Mouse (Mus musculus) MEL (cell line): ENCODE data around the gene Tm9sf4. TPM values are rescaled to one million over a fixed set of nuclear protein-coding genes. Genes with fewer than 3 reads are reported as not detected.

Experiments used
- DNase-seq: peaks from one replicate; pipeline ENCODE4 v3.0.0; 2011; ENCODE audit warnings: low read depth, low spot score
- H3K27ac ChIP-seq: 2 replicates; pipeline ENCODE4 v1.5.1; 2012; ENCODE audit warnings: low read depth, mild to moderate bottlenecking, control low read depth, low read length, moderate library complexity; ENCODE audit not compliant: control insufficient read depth
- H3K27me3 ChIP-seq, 2 experiments: fragments of 150-350 bp in 1 of 2; sonication (generic) in 1 of 2; 2 replicates each; pipeline ENCODE4 v1.6.1; 2012; ENCODE audit warnings: low read length in 2 of 2, mild to moderate bottlenecking in 2 of 2, improper control_type of control experiment in 1 of 2, moderate library complexity in 1 of 2; ENCODE audit not compliant: insufficient read depth in 2 of 2, control insufficient read depth in 1 of 2
- H3K36me3 ChIP-seq, 2 experiments: 2 replicates each; pipeline ENCODE4 v1.6.1; 2012 to 2014; ENCODE audit warnings: low read length in 2 of 2, improper control_type of control experiment in 1 of 2, inconsistent platforms in 1 of 2, mild to moderate bottlenecking in 1 of 2; ENCODE audit not compliant: insufficient read depth in 2 of 2, control insufficient read depth in 1 of 2
- H3K4me1 ChIP-seq, 2 experiments: fragments of 150-350 bp in 1 of 2; sonication (generic) in 1 of 2; 2 replicates each; pipeline ENCODE4 v1.6.1; 2012; ENCODE audit warnings: low read length in 2 of 2, improper control_type of control experiment in 1 of 2, mild to moderate bottlenecking in 1 of 2; ENCODE audit not compliant: insufficient read depth in 2 of 2, control insufficient read depth in 1 of 2
- H3K4me3 ChIP-seq, 2 experiments: fragments of 150-350 bp in 1 of 2; sonication (generic) in 1 of 2; 2 replicates each; pipeline ENCODE4 v1.5.1; 2012; ENCODE audit warnings: low read depth in 2 of 2, low read length in 2 of 2, mild to moderate bottlenecking in 2 of 2, moderate library complexity in 2 of 2, control low read depth in 1 of 2, improper control_type of control experiment in 1 of 2; ENCODE audit not compliant: control insufficient read depth in 1 of 2, insufficient read depth in 1 of 2
- H3K79me2 ChIP-seq: 2 replicates; pipeline ENCODE4 v1.6.1; 2012; ENCODE audit warnings: mild to moderate bottlenecking, low read length, moderate library complexity; ENCODE audit not compliant: control insufficient read depth, poor library complexity, insufficient read depth
- H3K9ac ChIP-seq: 2 replicates; pipeline ENCODE4 v1.6.1; 2012; ENCODE audit warnings: low read depth, mild to moderate bottlenecking, control low read depth, low read length, moderate library complexity; ENCODE audit not compliant: control insufficient read depth, poor library complexity, severe bottlenecking
- H3K9me3 ChIP-seq: fragments of 150-350 bp; sonication (generic); replicated peaks from 2 replicates; pipeline ENCODE4 v1.6.1; 2012; ENCODE audit warnings: mild to moderate bottlenecking, low read length, improper control_type of control experiment, moderate library complexity; ENCODE audit not compliant: insufficient read depth
- BHLHE40 ChIP-seq: IDR thresholded peaks from 2 replicates; pipeline ENCODE4 v1.6.1; 2012; ENCODE audit warnings: low read depth, mild to moderate bottlenecking, inconsistent platforms, low read length, improper control_type of control experiment, borderline replicate concordance
- E2F4 ChIP-seq: IDR thresholded peaks from 2 replicates; pipeline ENCODE4 v1.6.1; 2011; ENCODE audit warnings: low read depth, low read length, improper control_type of control experiment, borderline replicate concordance
- ETS1 ChIP-seq: IDR thresholded peaks from 2 replicates; pipeline ENCODE4 v1.6.1; 2012; ENCODE audit warnings: low read depth, mild to moderate bottlenecking, inconsistent platforms, low read length, improper control_type of control experiment, moderate library complexity
- GATA1 ChIP-seq: IDR thresholded peaks from 2 replicates; pipeline ENCODE4 v1.6.1; 2011; ENCODE audit warnings: low read depth, low read length, improper control_type of control experiment
- HCFC1 ChIP-seq: IDR thresholded peaks from 2 replicates; pipeline ENCODE4 v1.6.1; 2012; ENCODE audit warnings: low read depth, mild to moderate bottlenecking, inconsistent platforms, low read length, improper control_type of control experiment, moderate library complexity
- MAX ChIP-seq: IDR thresholded peaks from 2 replicates; pipeline ENCODE4 v1.6.1; 2011; ENCODE audit warnings: low read length, improper control_type of control experiment
- MAZ ChIP-seq: IDR thresholded peaks from 2 replicates; pipeline ENCODE4 v1.6.1; 2012; ENCODE audit warnings: low read depth, mild to moderate bottlenecking, inconsistent platforms, low read length, improper control_type of control experiment
- MYC ChIP-seq: IDR thresholded peaks from 2 replicates; pipeline ENCODE4 v1.6.1; 2011; ENCODE audit warnings: low read depth, mild to moderate bottlenecking, low read length, improper control_type of control experiment, moderate library complexity
- POLR2A ChIP-seq, 2 experiments: IDR thresholded peaks; 2 replicates each; pipeline ENCODE4 v1.6.1; 2011 to 2012; ENCODE audit warnings: low read length in 2 of 2, mild to moderate bottlenecking in 2 of 2, control low read depth in 1 of 2, improper control_type of control experiment in 1 of 2, low read depth in 1 of 2, moderate library complexity in 1 of 2; ENCODE audit not compliant: control insufficient read depth in 1 of 2, insufficient read depth in 1 of 2, poor library complexity in 1 of 2
- TAL1 ChIP-seq: IDR thresholded peaks from 2 replicates; pipeline ENCODE4 v1.6.1; 2012; ENCODE audit warnings: mild to moderate bottlenecking, inconsistent platforms, low read length, moderate library complexity, mixed read lengths
- TBP ChIP-seq: IDR thresholded peaks from 2 replicates; pipeline ENCODE4 v1.8.0; 2011; ENCODE audit warnings: low read depth, low read length, improper control_type of control experiment
- USF1 ChIP-seq: IDR thresholded peaks from 2 replicates; pipeline ENCODE4 v1.6.1; 2014; ENCODE audit warnings: low read depth, mild to moderate bottlenecking, inconsistent platforms, low read length, improper control_type of control experiment, moderate library complexity
- ZC3H11A ChIP-seq: IDR thresholded peaks from 2 replicates; pipeline ENCODE4 v1.6.1; 2012; ENCODE audit warnings: low read depth, mild to moderate bottlenecking, inconsistent platforms, low read length, improper control_type of control experiment
- ZMIZ1 ChIP-seq: IDR thresholded peaks from 2 replicates; pipeline ENCODE4 v1.6.1; 2012; ENCODE audit warnings: low read depth, mild to moderate bottlenecking, inconsistent platforms, low read length, improper control_type of control experiment, moderate library complexity
- polyA plus RNA-seq, 2 experiments: library from polyadenylated mRNA; stranded (reverse) in 1 of 2; unstranded in 1 of 2; fragments of >175 nt in 1 of 2; fragments of >200 nt in 1 of 2; gene quantifications; 2 replicates each; pipeline versions ENCODE4 v1.2.1 to v1.2.4; 2012; ENCODE audit warnings: low replicate concordance in 2 of 2, low read depth in 1 of 2; ENCODE audit not compliant: insufficient read length in 2 of 2, insufficient read depth in 1 of 2, missing spikeins in 1 of 2
- total RNA-seq: library from RNA; depleted of rRNA; stranded (reverse); fragments of 300-350 nt; gene quantifications from 2 replicates; pipeline ENCODE4 v1.2.3, GENCODE M21; 2012

Tm9sf4 gene
- total and polyA plus RNA-seq, 3 experiments, result 16.1 to 269 (median 29.8) TPM

GRCm38 (mm10) chr2:153117051-153117486 is 44.0 kb upstream of the Tm9sf4 start:
- no peaks in the 10 kb centered on the region for H3K9me3 ChIP-seq
- H3K36me3 ChIP-seq, result peaks cover 0 to 24% of the 10 kb centered on the region in 2 experiments; a peak in 2 of 4 replicates
- peak overlapping the region; percentile 21 to 23; a peak in 2 of 4 replicates for H3K4me3 ChIP-seq
- no peak for TF ChIP-seq HCFC1
- TF ChIP-seq TBP, result 0 out of 2 replicates have a peak, but pooled peaks have one; percentile 6
- no peak for TF ChIP-seq USF1
- TF ChIP-seq MAZ, result no peak
- no peak for TF ChIP-seq MYC
- TF ChIP-seq ZC3H11A, result no peak
- no peak for TF ChIP-seq E2F4
- H3K79me2 ChIP-seq, result no peaks in the 10 kb centered on the region
- peaks cover 11 to 33% of the 10 kb centered on the region in 2 experiments for H3K4me1 ChIP-seq
- H3K27me3 ChIP-seq, result peaks cover 0 to 1% of the 10 kb centered on the region in 2 experiments; a peak in 2 of 4 replicates
- peak overlapping the region; percentile 54; the same call in 1 of the 2 replicates for H3K9ac ChIP-seq
- peak; percentile 29 for DNase-seq
- H3K27ac ChIP-seq, result no peak overlapping the region; the same call in 1 of the 2 replicates

DNA sequence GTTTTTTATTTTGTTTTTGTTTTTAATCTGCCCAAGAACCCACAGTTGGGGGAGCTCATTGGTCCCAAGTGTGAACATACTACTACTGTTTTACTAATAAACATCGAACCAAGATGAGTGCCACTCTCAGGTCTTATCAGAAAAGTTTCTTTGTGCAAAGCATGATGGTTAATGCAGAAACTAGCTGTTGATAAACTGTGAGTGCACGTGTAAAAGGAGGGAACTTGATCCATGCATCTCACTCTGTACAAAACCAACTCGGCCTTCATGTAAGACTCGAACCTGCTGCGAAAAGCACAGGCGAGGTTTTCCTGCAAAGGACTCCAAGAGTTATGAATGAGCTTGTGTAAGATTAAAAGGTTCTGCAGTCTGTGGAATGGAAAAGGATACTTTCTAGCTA is 41.6 kb upstream of the Tm9sf4 start:
- Histone ChIP-seq H3K36me3 (peaks cover 0 to 24% of the 10 kb centered on the region in 2 experiments; a peak in 2 of 4 replicates), H3K4me3 (no peak overlapping the region), H3K27me3 (no peaks in the 10 kb centered on the region), H3K79me2 (no peaks in the 10 kb centered on the region), H3K4me1 (peaks cover 11 to 33% of the 10 kb centered on the region in 2 experiments), H3K9me3 (no peaks in the 10 kb centered on the region), H3K27ac (no peak overlapping the region), H3K9ac (no peak overlapping the region)
- DNase-seq, result peak; percentile 12
- TF ChIP-seq BHLHE40 (peak; percentile 74; the same call in 1 of the 2 replicates), MAX (peak; percentile 65), GATA1 (0 out of 2 replicates have a peak, but pooled peaks have one; percentile 18), HCFC1 (no peak), ETS1 (no peak)

DNA sequence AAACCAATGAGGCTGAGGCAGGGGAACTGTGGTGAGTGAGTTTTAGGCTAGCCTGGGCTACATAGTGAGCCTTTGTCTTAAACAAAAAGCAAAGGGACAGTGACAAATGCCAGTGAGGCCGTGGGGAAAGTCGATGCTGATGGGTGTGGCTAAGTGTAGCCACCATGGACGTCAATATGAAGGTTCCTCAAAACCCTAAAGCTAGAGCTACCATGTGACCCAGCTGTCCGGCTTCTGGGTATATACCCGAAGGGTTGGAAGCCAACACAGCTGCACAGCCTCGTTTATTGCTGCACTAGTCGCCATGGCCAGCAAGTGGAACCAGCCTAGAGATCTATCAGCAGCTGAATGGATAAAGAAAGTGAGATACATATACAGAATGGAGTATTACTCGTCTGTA is 41.0 kb upstream of the Tm9sf4 start:
- no peak for TF ChIP-seq ZC3H11A
- peak; percentile 43; the same call in 1 of the 2 replicates for TF ChIP-seq USF1
- no peak for TF ChIP-seq POLR2A (IDR thresholded peaks at IDR 0.05; ENCODE audit: control insufficient read depth in 1 of 2, insufficient read depth in 1 of 2, low read depth in 1 of 2, low read length in 2 of 2, poor library complexity in 1 of 2)
- no peak for TF ChIP-seq TAL1
- TF ChIP-seq ZMIZ1, result no peak
- no peak for TF ChIP-seq ETS1
- Histone ChIP-seq H3K9ac (no peak overlapping the region), H3K79me2 (no peaks in the 10 kb centered on the region), H3K36me3 (peaks cover 0 to 21% of the 10 kb centered on the region in 2 experiments; a peak in 2 of 4 replicates), H3K4me3 (no peak overlapping the region), H3K4me1 (peaks cover 10 to 26% of the 10 kb centered on the region in 2 experiments), H3K9me3 (no peaks in the 10 kb centered on the region), H3K27me3 (peaks cover 0 to 2% of the 10 kb centered on the region in 2 experiments; a peak in 2 of 4 replicates), H3K27ac (no peak overlapping the region)
- DNase-seq, result peak; percentile 27
